Mouse (Mus musculus) heart, embryonic 11.5 days (tissue): ENCODE results near the gene Col6a4. TPM values are rescaled to one million over a fixed set of nuclear protein-coding genes. Genes with fewer than 3 reads are reported as not detected.

Source experiments
- ATAC-seq: fragments of 200-750 bp; cut with Nextera tagmentation; replicated peaks from 2 replicates; pipeline ENCODE4 v1.8.0; 2017; ENCODE audit warnings: moderate library complexity; ENCODE audit not compliant: insufficient number of reproducible peaks, low FRiP score, low TSS enrichment
- H3K27ac ChIP-seq: fragments of 300-500 bp; sonication (generic); 2 replicates; pipeline ENCODE4 v1.5.1; 2014; ENCODE audit warnings: mild to moderate bottlenecking, low read depth, low read length
- H3K27me3 ChIP-seq: fragments of 300-500 bp; sonication (generic); 2 replicates; pipeline ENCODE4 v1.6.1; 2014; ENCODE audit warnings: mild to moderate bottlenecking, low read length, mixed read lengths; ENCODE audit not compliant: control insufficient read depth, insufficient read depth
- H3K36me3 ChIP-seq: fragments of 300-500 bp; sonication (generic); 2 replicates; pipeline ENCODE4 v1.6.1; 2014; ENCODE audit warnings: mild to moderate bottlenecking, low read length, moderate library complexity, mixed read lengths; ENCODE audit not compliant: control insufficient read depth, insufficient read depth
- H3K4me1 ChIP-seq: fragments of 300-500 bp; sonication (generic); 2 replicates; pipeline ENCODE4 v1.6.1; 2014; ENCODE audit warnings: low read length; ENCODE audit not compliant: control insufficient read depth, insufficient read depth
- H3K4me2 ChIP-seq: fragments of 300-500 bp; sonication (generic); 2 replicates; pipeline ENCODE4 v1.6.1; 2014; ENCODE audit warnings: mild to moderate bottlenecking, moderate library complexity
- H3K4me3 ChIP-seq: fragments of 300-500 bp; sonication (generic); 2 replicates; pipeline ENCODE4 v1.5.1; 2014; ENCODE audit warnings: low read depth, low read length
- H3K9ac ChIP-seq: fragments of 300-500 bp; sonication (generic); 2 replicates; pipeline ENCODE4 v1.6.1; 2014; ENCODE audit warnings: mild to moderate bottlenecking, low read depth, low read length, moderate library complexity
- H3K9me3 ChIP-seq: fragments of 300-500 bp; sonication (generic); replicated peaks from 2 replicates; pipeline ENCODE4 v1.6.1; 2016; ENCODE audit warnings: low read length; ENCODE audit not compliant: control insufficient read depth
- WGBS: fragments of 180-500 bp; shearing (Covaris S2); extraction: QIAGEN DNeasy Blood & Tissue Kit; methylation state at CpG from one replicate; pipeline ENCODE4 v1.1.7; 2014; ENCODE audit not compliant: insufficient replicate concordance; 5-methylcytosine and 5-hydroxymethylcytosine counted together
- polyA plus RNA-seq: library from polyadenylated mRNA; unstranded; fragments of >200 nt; fragmentation: Nextera tagmentation; extraction: Ambion mirVana; gene quantifications from 2 replicates; pipeline ENCODE4 v1.2.1, GENCODE M21; 2014

The Col6a4 gene
- polyA plus RNA-seq, 1 experiment from 2014 or later: 0.06 TPM

GRCm38 (mm10) chr9:105970901-105971300, 125.7 kb downstream of the Col6a4 start:
- no peaks in the 10 kb centered on the region for H3K9me3 ChIP-seq
- H3K4me3 ChIP-seq: no peak overlapping the region
- H3K27ac ChIP-seq: no peak overlapping the region
- H3K27me3 ChIP-seq: no peaks in the 10 kb centered on the region; the same call in 1 of the 2 replicates
- ATAC-seq: no peak
- no peaks in the 10 kb centered on the region for H3K36me3 ChIP-seq
- H3K9ac ChIP-seq: no peak overlapping the region
- no peaks in the 10 kb centered on the region for H3K4me1 ChIP-seq
- H3K4me2 ChIP-seq: no peak overlapping the region
- 59% methylated on average over 5 of the region's 5 CpGs for WGBS

- WGBS: 70% methylated on average over 5 of the region's 5 CpGs
- ATAC-seq: no peak
- Histone ChIP-seq H3K4me1 (no peaks in the 10 kb centered on the region), H3K27me3 (no peaks in the 10 kb centered on the region), H3K27ac (no peak overlapping the region), H3K4me3 (no peak overlapping the region), H3K36me3 (no peaks in the 10 kb centered on the region), H3K9me3 (no peaks in the 10 kb centered on the region), H3K9ac (no peak overlapping the region), H3K4me2 (no peak overlapping the region)
Observed at GRCm38 (mm10) chr9:105967976-105968375, 128.6 kb downstream of the Col6a4 start.

- no peaks in the 10 kb centered on the region for H3K36me3 ChIP-seq
- peaks cover 10% of the 10 kb centered on the region for H3K27me3 ChIP-seq
- no peak within 1 kb of the TSS for H3K27ac ChIP-seq
- 16% methylated on average over 13 of the region's 13 CpGs for WGBS
- no peaks in the 10 kb centered on the region for H3K9me3 ChIP-seq
- ATAC-seq: no peak
- no peak within 1 kb of the TSS for H3K4me3 ChIP-seq
- peaks cover 4% of the 10 kb centered on the region; the same call in 1 of the 2 replicates for H3K4me1 ChIP-seq
- no peak within 1 kb of the TSS for H3K9ac ChIP-seq
- H3K4me2 ChIP-seq: no peak within 1 kb of the TSS
Observed at GRCm38 (mm10) chr9:105960533-105960932, 136.1 kb downstream of the Col6a4 start, which contains the start of gene Col6a5. Gene Col6a5, minus strand, starts transcription at chr9:105960643.

- 63% methylated on average over 1 of the region's 1 CpGs for WGBS
- H3K4me3 ChIP-seq: no peak overlapping the region
- H3K4me2 ChIP-seq: no peak overlapping the region
- H3K27ac ChIP-seq: no peak overlapping the region
- no peaks in the 10 kb centered on the region for H3K9me3 ChIP-seq
- H3K27me3 ChIP-seq: peaks cover 10% of the 10 kb centered on the region
- H3K9ac ChIP-seq: no peak overlapping the region
- H3K4me1 ChIP-seq: peaks cover 4% of the 10 kb centered on the region; the same call in 1 of the 2 replicates
- no peaks in the 10 kb centered on the region for H3K36me3 ChIP-seq
- no peak for ATAC-seq
Observed at GRCm38 (mm10) chr9:105959116-105959515, 137.5 kb downstream of the Col6a4 start.

- no peaks in the 10 kb centered on the region for H3K9me3 ChIP-seq
- no peaks in the 10 kb centered on the region for H3K27me3 ChIP-seq
- no peaks in the 10 kb centered on the region for H3K36me3 ChIP-seq
- H3K4me1 ChIP-seq: no peaks in the 10 kb centered on the region
- H3K4me2 ChIP-seq: no peak overlapping the region
- 91% methylated on average over 1 of the region's 1 CpGs for WGBS
- no peak for ATAC-seq
- no peak overlapping the region for H3K27ac ChIP-seq
- H3K9ac ChIP-seq: no peak overlapping the region
- no peak overlapping the region for H3K4me3 ChIP-seq
Observed at GRCm38 (mm10) chr9:105949755-105950154, 146.8 kb downstream of the Col6a4 start.

GRCm38 (mm10) chr9:105947577-105947976, 149.0 kb downstream of the Col6a4 start:
- Histone ChIP-seq H3K4me1 (no peaks in the 10 kb centered on the region), H3K27ac (no peak overlapping the region), H3K4me2 (no peak overlapping the region), H3K27me3 (no peaks in the 10 kb centered on the region), H3K9ac (no peak overlapping the region), H3K36me3 (no peaks in the 10 kb centered on the region), H3K9me3 (no peaks in the 10 kb centered on the region), H3K4me3 (no peak overlapping the region)
- 67% methylated on average over 3 of the region's 3 CpGs for WGBS
- ATAC-seq: no peak

Other genes with a start within 250 kb of the Col6a4 start
- gene Col6a5, start 136.1 kb downstream of the Col6a4 start, polyA plus RNA-seq: not detected in 2 replicates
- 0.57 and 1.1 TPM in 2 replicates for gene Glyctk, start 61.4 kb upstream of the Col6a4 start, polyA plus RNA-seq
- gene Wdr82, start 74.1 kb upstream of the Col6a4 start, polyA plus RNA-seq: 22.7 and 24.4 TPM in 2 replicates
- 20.6 and 23.5 TPM in 2 replicates for gene Ppm1m, start 103.0 kb upstream of the Col6a4 start, polyA plus RNA-seq
- gene Twf2, start 106.3 kb upstream of the Col6a4 start, polyA plus RNA-seq: 55.6 and 62.2 TPM in 2 replicates
- gene Tlr9, start 125.8 kb upstream of the Col6a4 start, polyA plus RNA-seq: not detected in 2 replicates
- 121 and 128 TPM in 2 replicates for gene Alas1, start 151.9 kb upstream of the Col6a4 start, polyA plus RNA-seq
- 28.4 and 31.1 TPM in 2 replicates for gene Poc1a, start 184.3 kb upstream of the Col6a4 start, polyA plus RNA-seq